Mouse (Mus musculus) layer of hippocampus, adult 8-10 months (tissue): Measurements from ENCODE around the gene Il2. TPM values are rescaled to one million over a fixed set of nuclear protein-coding genes. Genes with fewer than 3 reads are reported as not detected.

Experiments used
- DNase-seq, 2 experiments: peaks; one replicate each; pipeline ENCODE4 v3.0.0; 2022; ENCODE audit warnings: low spot score in 2 of 2
- total RNA-seq, 4 experiments: library from RNA; stranded (reverse); gene quantifications; 2 replicates each; pipeline ENCODE4 v1.2.4; 2022

Il2 gene
- not detected for total RNA-seq

GRCm38 (mm10) chr3:37125655-37126054, at the start of gene Il2:
TSS of gene Il2 (minus strand) at chr3:37125959.
- DNase-seq: no peak

DNA sequence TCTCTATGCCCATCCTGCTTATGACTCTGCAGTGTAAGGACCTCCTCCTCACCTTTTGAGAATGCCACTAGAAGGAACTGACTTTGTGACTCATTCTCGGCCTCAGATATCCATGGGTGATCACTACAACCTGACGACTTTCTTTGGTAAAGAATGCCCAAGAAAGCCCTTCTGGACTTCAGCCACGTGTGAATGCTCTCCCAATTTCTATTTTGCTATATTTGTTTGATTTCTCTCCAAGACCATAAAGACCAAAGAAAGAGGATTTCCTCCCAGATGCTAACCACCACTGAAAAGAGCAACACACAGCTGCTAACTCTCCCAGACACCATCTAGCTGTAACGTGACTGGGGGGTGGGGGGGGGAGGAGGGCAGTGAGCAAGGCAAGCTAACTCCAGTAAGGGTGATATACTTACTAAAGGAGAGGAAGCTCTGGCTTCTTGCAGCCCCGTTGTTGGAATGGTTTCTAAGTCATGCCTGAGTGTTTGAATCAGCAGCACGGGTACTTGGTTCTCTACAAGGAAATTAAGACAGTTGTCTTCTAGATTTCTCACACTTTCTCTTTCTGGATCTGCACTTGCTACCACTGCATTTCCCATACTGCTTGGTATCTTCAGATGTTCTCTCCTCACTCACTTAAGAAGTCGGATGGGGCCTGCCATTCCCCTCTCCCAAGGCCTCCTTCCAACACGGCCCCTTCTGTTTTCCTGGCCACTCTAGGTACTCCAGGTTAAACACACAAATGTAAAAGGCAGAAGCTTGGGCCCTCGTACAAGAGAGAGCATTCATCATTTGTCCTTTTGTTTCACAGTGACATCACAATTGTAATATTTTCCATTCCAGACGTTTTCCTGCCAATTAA, 49.2 kb upstream of the Il2 start:
- DNase-seq: no peak

DNA sequence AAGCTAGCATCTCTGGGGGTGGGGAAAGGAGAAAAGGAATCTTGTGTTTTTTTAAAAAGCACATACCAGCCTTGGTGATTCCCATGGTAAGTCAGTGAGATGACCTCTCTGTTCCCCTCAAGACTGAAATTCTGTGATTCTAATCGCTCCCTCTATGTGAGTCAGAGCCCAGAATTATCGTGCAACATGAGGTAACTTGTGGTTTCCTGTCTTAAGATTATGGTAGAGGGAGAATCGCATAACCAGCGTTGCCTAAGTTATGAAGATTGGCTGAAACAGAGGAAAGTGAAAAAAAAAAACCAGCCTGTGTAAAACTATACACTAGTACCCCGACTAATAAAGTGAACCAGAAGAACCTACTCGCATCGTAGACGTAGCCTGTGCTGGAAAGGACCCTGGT, 47.5 kb upstream of the Il2 start:
- DNase-seq: no peak

DNA sequence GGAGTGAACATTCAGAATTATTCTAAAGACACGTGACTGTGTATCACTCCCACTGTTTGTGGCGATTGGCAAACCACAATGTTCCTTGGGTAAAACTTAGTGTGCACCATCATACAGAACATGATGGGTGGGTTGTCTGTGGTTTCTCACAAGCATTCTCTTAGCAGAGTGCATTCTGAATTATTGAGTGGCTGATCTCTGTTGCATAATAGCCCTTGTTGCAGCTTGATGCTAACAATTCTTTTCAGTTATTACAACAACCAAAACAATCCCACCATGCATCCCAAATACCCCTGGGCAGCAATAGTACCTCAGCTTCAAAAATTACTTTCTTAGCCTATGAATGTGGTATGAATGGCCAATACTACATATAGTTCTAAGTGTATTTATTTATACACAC, 43.5 kb upstream of the Il2 start:
- DNase-seq: no peak

GRCm38 (mm10) chr3:37161096-37161495, 35.3 kb upstream of the Il2 start:
- no peak for DNase-seq

DNA sequence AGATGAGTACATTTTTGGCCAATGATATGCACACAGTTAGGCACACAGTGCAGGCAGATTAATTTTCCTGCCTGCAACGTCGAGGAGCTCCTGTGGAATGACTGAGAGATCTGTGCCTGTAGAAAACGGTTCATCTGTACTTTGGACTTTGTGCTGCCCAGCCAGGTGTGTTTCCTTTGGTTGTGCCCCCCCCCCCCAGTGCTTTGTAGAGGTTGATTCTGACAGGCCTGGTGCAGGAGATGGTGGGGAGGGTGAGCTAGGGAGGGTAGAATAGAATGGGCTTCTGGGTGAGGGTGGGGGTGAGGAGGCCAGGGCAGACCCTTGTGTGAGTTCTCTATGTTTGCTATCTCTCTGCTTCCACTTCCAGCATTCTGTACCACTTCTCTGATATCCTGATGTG, 32.5 kb upstream of the Il2 start:
- no peak for DNase-seq

DNA sequence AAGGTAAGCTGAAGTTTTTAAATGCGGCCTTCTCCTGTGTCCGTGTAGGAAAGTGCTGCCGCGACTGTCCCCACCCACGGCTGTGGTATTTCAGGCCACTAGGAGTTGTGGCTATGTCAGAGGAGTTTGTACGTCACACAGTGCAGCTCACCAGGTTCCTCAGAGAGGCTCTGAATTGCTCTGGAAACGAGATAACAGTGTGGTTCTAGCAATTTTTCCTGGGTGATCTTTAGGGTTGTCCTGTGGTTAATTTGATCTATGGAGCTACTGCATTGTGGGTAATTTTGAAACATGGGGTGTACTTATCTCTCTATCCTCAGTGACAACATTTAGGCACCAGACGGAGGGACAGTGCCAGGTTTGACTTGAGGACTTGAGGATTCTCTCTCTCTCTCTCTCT, 31.3 kb upstream of the Il2 start:
- DNase-seq: no peak

DNA sequence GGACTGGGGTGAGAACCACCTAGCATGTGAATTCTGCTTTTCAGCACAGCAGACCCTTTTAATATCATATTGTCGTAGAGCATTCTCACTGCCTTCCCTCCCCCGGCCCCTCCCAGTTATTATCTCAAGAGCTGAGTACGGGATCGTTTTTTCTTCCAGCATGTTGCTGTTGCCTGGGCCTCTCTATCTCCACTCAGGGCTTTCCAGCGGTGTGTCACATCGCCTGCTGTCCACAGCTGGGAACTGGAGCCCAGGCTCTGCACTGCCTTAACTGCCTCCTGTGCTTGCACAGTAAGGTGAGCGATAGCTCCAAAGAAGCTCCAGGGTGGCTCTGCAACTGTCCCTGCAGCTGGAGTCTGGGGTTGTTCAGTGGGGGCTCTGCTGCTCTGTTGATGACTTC, 28.6 kb upstream of the Il2 start:
- no peak for DNase-seq

DNA sequence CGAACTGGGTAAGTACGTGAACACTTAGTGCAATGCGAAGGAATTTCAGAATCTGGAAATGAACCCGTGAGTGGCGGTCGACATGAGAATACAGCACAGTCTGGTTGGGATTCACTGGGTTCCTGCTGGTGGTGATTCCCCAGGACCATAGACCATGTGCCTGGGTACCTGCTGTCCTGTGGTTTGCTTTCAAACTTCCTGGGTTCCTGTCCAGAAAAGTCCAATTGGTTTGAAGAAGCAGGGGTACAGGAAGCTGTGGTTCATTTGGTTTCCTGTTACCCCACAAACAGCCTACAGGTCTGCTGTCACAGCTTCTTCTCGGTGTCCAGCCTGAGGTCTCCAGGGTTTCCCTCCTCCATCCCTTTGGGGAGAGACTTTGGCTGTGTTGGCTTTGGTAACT, 27.2 kb upstream of the Il2 start:
- DNase-seq: no peak

DNA sequence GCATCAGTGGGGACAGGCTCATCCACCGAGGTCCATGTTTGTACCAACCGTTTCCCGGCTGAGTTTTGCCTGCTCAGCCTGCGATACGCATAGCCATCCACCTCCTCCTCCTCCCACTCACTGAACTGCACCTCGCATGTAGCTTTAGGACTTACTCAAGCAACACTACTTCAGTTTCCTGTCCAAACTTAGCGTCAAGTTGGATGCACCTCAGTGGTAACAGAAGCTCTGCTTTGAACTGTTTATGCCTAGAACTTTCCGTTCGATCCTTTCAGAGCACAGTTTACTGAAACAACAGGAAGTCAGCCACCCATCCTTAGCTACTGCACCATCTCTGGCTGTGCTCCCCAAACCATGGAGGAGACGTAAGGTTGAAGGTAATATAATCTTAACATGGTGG, 26.5 kb upstream of the Il2 start:
- DNase-seq: no peak

GRCm38 (mm10) chr3:37146810-37147209, 21.1 kb upstream of the Il2 start:
- no peak for DNase-seq

- no peak for DNase-seq
Measured at GRCm38 (mm10) chr3:37146406-37146805, 20.6 kb upstream of the Il2 start.

DNA sequence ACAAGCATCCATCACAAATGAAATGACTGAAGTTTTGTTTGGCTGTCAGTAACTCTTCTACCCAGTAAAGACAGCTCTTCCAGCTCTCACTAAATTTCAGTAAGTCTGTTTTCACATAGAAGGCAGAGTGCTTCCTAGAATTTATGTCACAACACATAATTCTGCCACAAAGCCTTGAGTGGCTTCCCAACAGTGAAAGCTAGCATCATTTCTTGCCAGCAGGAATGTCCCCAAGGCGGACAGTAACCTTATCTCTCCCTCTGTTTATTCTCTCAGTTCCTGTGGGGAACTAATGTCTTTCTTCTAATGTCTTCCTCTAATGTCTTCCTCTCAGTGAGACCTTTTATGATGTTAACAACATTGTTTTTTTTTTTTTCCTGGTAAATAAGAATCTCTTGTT, 19.2 kb upstream of the Il2 start:
- DNase-seq: no peak

DNA sequence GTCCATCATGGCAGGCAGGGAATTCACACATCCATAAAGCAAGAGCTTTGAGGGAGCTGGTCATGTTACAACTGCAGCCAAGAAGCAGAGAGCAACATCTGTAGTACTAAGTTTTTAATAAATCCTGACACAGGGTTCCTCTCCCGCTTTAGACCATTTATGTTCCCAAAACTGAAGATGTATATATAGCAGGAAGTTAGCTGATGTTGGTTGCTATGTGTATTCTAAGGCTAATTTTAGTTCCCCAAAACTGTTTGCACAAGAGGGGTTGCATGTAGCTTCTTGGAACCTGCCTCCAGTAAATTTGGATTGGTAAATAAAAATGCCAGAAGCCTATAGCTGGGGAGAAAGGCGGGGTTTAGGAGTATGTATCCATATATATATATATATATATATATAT, 16.1 kb upstream of the Il2 start:
- no peak for DNase-seq

DNA sequence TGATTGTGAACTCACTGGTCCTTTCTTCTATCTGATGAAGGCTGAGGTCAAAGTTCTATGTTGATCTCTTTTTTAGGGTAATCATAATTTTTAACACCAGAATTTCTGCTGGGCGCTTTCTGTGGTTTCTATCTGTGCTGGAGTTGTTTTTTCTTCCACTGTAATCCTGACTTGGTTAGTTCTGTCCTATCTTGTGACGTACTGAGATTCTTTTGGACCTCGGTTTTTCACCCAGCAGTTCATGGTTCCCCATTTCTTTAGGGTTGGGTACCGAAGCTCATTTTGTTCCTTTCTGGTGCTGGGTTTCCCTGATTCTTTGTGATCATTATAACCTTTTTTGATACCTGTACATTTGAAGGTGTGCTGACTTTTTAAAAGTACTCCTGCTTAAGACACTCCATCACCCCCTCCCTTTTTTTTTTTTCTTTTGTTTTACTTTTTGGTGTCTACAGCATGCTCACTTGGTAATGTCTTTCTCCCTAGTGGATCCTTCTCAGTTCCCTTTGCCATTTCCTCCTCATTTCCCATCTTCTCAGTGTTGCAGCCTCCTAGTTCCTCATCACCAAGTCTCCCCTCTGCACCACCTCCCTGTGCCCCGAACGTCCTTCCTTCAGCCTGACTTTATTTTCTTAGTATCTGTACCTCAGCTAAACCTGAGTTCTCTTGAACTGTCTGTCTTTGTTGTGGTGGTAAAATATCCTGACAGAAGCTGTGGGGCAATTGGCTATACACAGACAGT, 14.6 kb upstream of the Il2 start:
- no peak for DNase-seq

DNA sequence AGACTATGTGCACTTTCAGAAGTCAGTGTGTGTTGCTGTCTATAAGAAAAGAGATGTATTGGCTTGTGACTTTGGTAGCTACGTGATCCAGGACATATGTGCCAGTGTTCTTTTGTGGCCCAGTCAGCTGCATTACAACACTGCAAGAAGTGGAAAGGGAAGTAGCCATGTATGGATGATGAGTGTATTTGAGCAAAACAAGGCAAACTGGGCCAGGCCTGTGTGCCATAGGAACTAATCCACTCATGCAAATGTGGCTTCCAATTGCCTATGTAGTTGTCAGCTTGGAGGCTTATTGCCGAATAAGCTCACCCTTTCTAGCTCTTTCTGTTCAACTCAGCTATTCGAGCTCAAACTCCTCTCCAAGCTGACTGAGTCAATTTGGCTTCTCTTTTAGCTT, 13.4 kb upstream of the Il2 start:
- DNase-seq: no peak

DNA sequence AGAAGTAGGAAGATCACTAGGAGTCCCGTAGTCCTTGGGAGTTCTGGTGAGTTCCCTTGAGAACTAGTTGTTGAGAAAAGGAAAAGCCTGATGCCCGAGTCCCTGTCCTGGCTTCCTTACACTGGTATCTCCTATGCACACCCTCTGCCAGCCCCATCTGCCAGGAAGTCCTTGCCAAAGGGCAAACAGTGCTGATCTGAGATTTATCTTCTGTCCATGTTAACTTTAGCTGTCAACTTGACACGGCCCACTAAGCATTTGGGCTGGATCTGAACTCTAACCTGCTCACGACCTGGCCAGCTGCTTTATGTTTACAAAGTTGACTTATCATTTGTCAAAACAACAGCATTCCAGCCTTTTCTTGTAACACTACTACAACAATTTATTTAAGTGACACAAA, 11.5 kb upstream of the Il2 start:
- DNase-seq: no peak

GRCm38 (mm10) chr3:37129063-37129462, 3.3 kb upstream of the Il2 start:
- no peak for DNase-seq

DNA sequence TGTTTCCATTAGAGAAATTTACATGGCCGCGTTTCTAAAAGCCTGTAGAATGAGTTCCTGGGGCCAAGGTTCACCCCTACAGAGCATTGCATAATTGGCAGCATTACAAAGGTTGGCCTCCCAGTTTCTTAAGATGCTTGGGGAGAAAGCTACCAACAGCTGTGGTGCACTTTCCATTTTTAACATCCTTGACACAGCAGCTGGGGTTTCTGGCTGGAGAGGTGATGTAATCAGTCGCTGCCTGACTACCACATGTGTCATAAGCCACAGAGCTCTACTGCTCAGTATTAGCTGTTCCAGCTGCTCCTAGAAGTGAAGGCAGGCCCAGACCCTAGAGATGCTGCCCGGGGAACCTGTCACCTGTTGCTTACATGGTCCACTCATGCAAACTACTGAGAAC, 2.5 kb upstream of the Il2 start:
- no peak for DNase-seq

DNA sequence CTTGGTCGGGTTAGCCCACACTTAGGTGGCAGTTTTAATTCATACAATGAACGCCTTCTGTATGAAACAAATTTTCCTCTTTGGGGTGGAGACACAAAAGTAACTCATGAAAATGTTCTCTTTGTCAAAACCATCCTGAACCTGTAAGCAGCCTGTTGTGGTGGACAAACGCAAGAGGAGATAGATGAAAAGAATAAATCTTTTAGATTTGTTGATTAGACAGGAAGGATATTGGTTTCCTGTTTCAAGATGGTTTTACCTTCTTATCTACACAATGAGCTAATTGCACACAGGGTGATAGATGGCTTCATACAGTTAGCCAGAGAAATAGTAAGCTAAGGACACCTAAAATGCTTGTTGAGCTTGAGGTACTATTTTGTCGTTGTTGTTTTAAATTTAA, 403 bp upstream of the Il2 start:
- DNase-seq: no peak

DNA sequence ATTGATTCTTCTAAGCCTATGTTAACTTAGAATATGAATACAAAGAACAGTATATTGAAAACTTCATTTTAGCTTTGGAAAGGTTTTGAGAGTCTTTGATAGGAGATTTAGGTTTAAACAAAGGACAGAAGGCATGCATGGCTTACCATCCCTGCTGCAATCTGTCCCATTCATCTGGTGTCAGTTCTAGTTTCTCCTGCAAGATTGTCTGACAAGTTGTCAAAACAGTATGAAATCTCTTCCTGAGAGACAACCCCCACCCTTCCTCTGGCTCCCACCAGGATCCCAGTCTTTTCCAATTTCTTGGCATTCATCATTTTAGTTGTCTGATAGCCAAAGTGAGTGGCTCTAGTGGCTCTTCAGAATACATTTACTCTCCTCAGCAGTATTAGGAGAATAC, 35.0 kb downstream of the Il2 start:
- peak; percentile 34 to 55 for DNase-seq

- no peak for DNase-seq
Measured at GRCm38 (mm10) chr3:37084860-37085259, 40.9 kb downstream of the Il2 start.

GRCm38 (mm10) chr3:37073211-37073610, 52.5 kb downstream of the Il2 start:
- peak; percentile 14 to 41 for DNase-seq
